Mouse (Mus musculus): ENCODE measurements around the gene Olfr554.
"Not testable (repeated sequence)": the region's sequence is repeated elsewhere in the genome, so short reads cannot be mapped to it uniquely, and the experiment has no call there.

Olfr554 gene

GRCm38 (mm10) chr7:102638132-102638531, at the start of gene Olfr554:
Olfr554 (plus strand) TSS chr7:102638432.
- no peak for DNase-seq (ENCODE audit: low spot score)

- no peak for DNase-seq (ENCODE audit: low spot score)
Observed at GRCm38 (mm10) chr7:102591786-102592185, 46.4 kb upstream of the Olfr554 start, which contains the start of gene Olfr551. Olfr551 (minus strand) TSS chr7:102591886.

GRCm38 (mm10) chr7:102597378-102598031, 40.7 kb upstream of the Olfr554 start, which contains the start of gene Olfr552:
Olfr552 (plus strand) TSS chr7:102597770.
- no peak for DNase-seq (ENCODE audit: low spot score)

GRCm38 (mm10) chr7:102618118-102618517, 20.1 kb upstream of the Olfr554 start, which contains the start of gene Olfr553:
Olfr553 (minus strand) TSS chr7:102618218.
- no peak for DNase-seq (ENCODE audit: low spot score)

GRCm38 (mm10) chr7:102619608-102620007, 18.6 kb upstream of the Olfr554 start:
- no peak for DNase-seq (ENCODE audit: low spot score)

- DNase-seq (ENCODE audit: low spot score) = not testable (repeated sequence)
Observed at GRCm38 (mm10) chr7:102620368-102620767, 17.9 kb upstream of the Olfr554 start.

GRCm38 (mm10) chr7:102636665-102637064, 1.6 kb upstream of the Olfr554 start:
- peak; percentile 24 for DNase-seq (ENCODE audit: low spot score)

- DNase-seq (ENCODE audit: low spot score) = not testable (repeated sequence)
Observed at GRCm38 (mm10) chr7:102644945-102645344, 6.7 kb downstream of the Olfr554 start.

- DNase-seq (ENCODE audit: low spot score) = no peak
Observed at GRCm38 (mm10) chr7:102658523-102658922, 20.3 kb downstream of the Olfr554 start, which contains the start of gene Olfr555. Olfr555 (plus strand) TSS chr7:102658823.

GRCm38 (mm10) chr7:102664599-102664998, 26.4 kb downstream of the Olfr554 start, which contains the start of gene Olfr556:
Olfr556 (plus strand) TSS chr7:102664899.
- no peak for DNase-seq (ENCODE audit: low spot score)

GRCm38 (mm10) chr7:102665378-102665777, 27.1 kb downstream of the Olfr554 start:
- no peak for DNase-seq (ENCODE audit: low spot score)

- DNase-seq (ENCODE audit: low spot score) = no peak
Observed at GRCm38 (mm10) chr7:102676225-102676624, 38.0 kb downstream of the Olfr554 start.

GRCm38 (mm10) chr7:102681916-102682315, 43.7 kb downstream of the Olfr554 start:
- no peak for DNase-seq (ENCODE audit: low spot score)

GRCm38 (mm10) chr7:102686944-102687501, 48.8 kb downstream of the Olfr554 start, which contains the start of gene Trim68:
Trim68 (minus strand) TSS chr7:102687327.
- DNase-seq (ENCODE audit: low spot score) = peak; percentile 69
